Mouse (Mus musculus): Measurements from ENCODE around the gene Pnrc1.

The Pnrc1 gene

DNA sequence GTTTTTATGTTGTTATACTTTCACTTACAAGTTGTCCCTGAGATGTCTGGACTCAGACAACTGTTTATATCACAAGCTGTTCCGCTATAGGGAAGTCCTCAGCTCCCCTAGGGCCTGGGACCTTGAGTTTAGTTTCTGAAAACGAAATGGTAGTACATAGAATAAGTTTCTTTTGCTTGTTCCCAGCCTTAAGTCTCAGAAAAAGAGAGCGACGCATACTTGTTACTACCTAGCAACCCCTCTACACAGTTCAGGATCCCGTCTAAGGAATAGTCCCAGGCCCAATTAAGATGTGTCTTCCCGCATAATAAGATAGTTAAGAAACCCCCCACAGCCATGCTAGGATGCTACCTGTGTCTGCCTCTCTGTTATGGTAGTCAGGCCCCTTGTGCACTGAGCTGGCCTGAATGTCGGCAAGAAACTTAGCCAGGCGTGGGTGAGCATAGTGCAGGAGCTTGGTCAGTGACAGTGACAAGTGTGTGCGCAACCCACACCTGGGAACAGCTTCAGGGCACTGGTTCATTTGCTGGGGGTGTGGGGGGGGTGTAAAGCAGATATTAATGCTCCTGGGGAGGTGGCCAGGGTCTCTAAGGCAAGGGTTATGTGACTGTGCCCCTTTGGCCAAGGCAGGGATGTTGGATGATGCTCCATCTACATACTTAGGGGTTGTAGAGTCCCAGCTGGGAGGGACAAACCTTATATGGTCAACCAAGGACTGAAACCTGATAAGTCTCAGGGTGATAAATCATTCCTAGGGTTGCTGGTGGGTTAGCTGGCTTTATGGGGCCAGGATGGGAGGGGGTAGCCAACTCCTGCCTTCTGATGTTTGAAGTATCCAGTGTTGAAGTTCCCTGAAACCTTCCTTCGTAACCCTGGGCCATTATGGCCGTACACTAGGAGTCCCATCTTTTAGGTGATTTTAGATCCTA lies 19.3 kb downstream of the Pnrc1 start:
- DNase-seq = no peak

GRCm38 (mm10) chr4:33264979-33265726 lies 24.8 kb downstream of the Pnrc1 start:
- no peak for DNase-seq

DNA sequence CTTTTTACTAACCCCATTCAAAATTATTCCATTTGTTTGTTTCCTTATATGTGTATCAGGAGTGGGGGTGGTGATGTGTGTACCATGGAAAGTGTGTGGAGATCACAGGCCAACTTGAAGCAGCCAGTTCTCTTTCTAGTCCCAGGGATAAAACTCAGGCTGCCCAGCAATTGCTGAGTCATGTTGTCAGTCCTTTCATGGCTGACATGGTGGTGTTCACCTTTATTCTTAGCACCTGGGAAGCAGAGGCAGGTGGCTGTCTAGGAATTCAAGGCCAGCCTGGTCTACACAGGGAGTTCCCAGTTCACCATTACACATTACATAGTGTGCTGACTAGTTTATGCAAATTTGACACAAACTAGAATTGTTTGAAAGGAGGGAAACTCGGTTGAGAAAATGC lies 27.1 kb downstream of the Pnrc1 start:
- DNase-seq = no peak

DNA sequence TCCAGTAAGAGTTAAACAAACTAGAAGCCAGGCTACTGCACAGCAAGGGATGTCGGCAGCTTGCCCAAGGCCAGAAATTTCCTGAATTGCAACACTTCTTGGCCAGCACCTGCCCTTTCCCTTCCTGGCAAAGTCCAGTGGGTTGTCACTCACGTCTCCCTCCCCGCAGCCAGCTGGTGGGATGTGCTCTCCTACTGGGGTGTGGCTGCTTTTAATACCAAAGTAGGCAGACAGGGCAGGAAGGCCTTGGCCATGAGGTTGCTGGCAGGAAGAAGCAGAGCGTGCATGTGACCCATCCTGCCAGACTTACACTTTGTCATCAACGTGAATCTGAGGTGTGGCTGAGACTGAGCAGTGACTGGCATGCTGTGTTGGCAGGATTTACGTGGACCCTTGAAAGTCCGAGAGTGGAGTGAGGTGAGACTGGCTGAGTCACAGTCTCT lies 28.6 kb downstream of the Pnrc1 start:
- DNase-seq = peak in 1 of 2 experiments; percentile 28

DNA sequence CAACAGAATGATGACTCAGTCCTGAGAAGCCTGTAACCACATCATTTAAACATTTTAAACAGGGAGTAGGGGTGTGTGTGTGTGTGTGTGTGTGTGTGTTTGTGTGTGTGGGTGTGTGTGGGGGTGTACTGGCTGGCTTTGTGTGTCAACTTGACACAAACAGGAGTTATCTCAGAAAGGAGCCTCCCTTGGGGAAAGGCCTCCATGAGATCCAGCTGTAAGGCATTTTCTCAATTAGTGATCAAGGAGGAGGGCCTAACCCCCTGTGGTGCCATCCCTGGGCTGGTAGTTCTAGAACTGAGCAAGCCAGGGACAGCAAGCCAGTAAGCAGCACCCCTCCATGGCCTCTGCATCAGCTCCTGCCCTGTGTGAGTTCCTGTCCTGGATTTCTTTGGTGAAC lies 29.7 kb downstream of the Pnrc1 start:
- no peak for DNase-seq

GRCm38 (mm10) chr4:33257263-33257964 lies 32.5 kb downstream of the Pnrc1 start:
- no peak for DNase-seq

- no peak for DNase-seq
Observed at GRCm38 (mm10) chr4:33254706-33255105, 35.3 kb downstream of the Pnrc1 start.

- no peak for DNase-seq
Observed at GRCm38 (mm10) chr4:33250867-33251266, 39.1 kb downstream of the Pnrc1 start.

GRCm38 (mm10) chr4:33249716-33250230 lies 40.2 kb downstream of the Pnrc1 start:
- DNase-seq = no peak

GRCm38 (mm10) chr4:33248915-33249314 lies 41.0 kb downstream of the Pnrc1 start:
- peak in 1 of 2 experiments; percentile 15 for DNase-seq

DNA sequence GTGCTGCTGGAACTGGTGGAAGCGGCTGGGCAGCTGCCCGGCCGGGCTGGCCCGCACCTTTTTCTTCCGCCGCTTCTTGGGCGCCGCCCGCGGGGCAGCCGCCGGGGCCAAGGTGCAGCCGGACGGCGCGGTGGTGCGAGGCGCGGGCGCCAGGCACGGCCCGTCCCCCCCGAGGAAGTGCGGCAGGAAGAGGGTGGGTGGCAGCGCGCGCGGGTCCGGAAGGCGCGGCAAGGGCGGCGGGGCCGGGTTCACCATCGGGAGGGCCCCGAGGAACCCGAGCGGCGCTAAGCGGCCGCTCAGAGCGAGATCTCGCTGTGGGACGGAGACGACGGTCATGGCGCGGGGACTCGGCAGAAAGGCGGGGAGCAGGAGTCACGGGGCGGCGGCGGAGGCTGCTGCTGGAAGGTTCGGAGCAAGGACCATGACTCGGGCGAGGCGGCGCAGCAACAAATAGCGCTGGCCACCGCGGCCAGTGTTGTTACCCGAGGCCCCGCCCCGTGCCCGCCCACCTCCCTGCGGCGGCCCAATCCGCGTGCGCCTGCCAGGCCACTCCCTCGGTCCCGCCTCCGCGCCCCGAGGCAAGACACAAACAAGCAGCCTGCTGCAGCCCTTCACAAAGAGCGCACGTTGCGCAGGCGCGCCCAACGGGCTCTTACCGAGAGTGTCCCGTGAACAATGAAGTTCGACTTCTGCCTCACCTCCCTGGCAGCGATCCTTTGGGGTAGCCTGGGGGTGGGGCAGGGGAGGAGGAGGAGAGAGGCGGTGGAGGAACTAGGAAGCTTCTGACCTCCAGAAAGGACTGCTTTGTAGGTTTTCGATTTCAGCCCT lies 41.7 kb downstream of the Pnrc1 start:
- peak; percentile 99 for DNase-seq

DNA sequence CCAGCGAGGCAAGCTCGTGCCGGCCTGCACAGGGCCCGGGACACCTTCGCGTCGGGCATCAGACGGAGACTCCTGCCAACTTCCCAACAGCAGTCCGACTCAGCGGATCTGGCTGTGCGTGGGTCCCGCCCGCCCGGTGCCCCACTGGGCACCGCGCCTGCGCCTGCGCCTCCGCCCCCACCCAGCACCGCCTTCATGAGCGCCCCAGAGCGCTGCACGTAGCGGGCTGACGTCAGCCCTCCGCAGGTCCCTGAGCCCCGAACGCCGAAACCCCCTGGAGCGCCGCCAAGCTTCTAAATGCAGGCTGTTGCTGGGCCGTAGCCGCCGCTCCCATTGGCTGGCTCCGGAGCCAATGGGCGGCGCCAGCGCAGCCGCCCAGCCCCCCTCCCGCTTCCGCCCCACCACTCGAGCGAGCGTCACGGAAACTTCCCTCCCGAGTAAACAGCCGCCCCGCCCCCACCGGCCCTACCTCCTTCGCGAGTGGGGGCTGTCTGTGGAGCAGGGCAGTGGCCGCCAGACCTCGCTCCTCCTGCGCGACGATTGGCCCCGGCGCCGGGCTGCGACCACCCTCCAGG lies 42.4 kb downstream of the Pnrc1 start:
- peak; percentile 98 for DNase-seq

GRCm38 (mm10) chr4:33245853-33246395 lies 44.0 kb downstream of the Pnrc1 start:
- DNase-seq = peak in 1 of 2 experiments; percentile 18

DNA sequence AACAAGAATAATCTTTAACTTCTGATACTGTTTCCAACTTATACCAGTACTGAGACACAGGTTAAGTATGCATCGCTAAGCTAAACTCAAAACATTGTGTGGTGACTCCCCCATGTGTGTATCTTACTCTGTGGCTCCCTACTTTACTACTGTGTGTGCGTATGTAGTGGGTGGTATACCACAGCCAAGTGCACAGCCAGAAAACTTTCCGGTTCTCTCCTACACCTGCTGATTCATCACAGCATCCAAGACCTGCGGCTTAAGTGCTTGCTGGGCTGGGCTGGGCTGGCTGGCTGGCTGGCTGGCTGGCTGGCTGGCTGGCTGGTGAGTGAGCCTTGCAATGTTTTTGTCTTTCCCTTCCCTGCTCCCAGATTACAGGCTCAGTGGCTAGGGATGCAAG lies 46.0 kb downstream of the Pnrc1 start:
- no peak for DNase-seq

GRCm38 (mm10) chr4:33243016-33243758 lies 46.8 kb downstream of the Pnrc1 start:
- no peak for DNase-seq

DNA sequence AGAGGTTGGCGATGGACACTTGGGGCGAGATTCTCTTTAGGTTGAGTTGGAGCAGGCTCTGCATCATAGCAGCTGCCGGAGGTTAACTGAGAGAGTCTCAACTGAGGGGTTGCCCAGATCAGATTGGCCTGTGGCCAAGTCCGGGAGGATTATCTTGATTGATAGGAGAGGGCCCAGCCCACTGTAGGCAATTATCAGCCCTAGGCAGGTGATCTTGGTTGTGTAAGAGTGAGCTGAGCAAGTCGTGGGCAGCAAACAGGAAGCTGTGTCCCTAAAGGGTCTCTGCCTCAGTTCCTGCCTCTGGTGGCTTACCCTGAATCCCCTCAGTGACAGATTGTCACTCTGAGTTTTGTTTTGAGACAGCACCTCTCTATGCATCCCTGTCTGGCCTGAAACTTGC lies 47.4 kb downstream of the Pnrc1 start:
- no peak for DNase-seq

GRCm38 (mm10) chr4:33230881-33231280 lies 59.1 kb downstream of the Pnrc1 start:
- DNase-seq = no peak

- no peak for DNase-seq
Observed at GRCm38 (mm10) chr4:33229639-33230038, 60.3 kb downstream of the Pnrc1 start.

GRCm38 (mm10) chr4:33227164-33227563 lies 62.8 kb downstream of the Pnrc1 start:
- no peak for DNase-seq

GRCm38 (mm10) chr4:33224003-33224675 lies 65.8 kb downstream of the Pnrc1 start:
- no peak for DNase-seq
